Mouse (Mus musculus) neural tube, embryonic 12.5 days (tissue): ENCODE results near the gene Zbtb17. TPM values are rescaled to one million over a fixed set of nuclear protein-coding genes. Genes with fewer than 3 reads are reported as not detected.
A peak's percentile ranks its signal among the peaks of the same experiment; 100 is the strongest.

Source experiments
- ATAC-seq: fragments of 200-750 bp; cut with Nextera tagmentation; 2 replicates; pipeline ENCODE4 v1.8.0; 2017; ENCODE audit warnings: low read depth, mild to moderate bottlenecking, moderate TSS enrichment, moderate library complexity; ENCODE audit not compliant: low FRiP score
- H3K27ac ChIP-seq: fragments of 300-500 bp; sonication (generic); 2 replicates; pipeline ENCODE4 v1.5.1; 2016
- H3K27me3 ChIP-seq: fragments of 300-500 bp; sonication (generic); replicated peaks from 2 replicates; pipeline ENCODE4 v1.6.1; 2016; ENCODE audit warnings: mild to moderate bottlenecking
- H3K36me3 ChIP-seq: fragments of 300-500 bp; sonication (generic); 2 replicates; pipeline ENCODE4 v1.6.1; 2016; ENCODE audit warnings: mild to moderate bottlenecking
- H3K4me1 ChIP-seq: fragments of 300-500 bp; sonication (generic); 2 replicates; pipeline ENCODE4 v1.6.1; 2016
- H3K4me2 ChIP-seq: fragments of 300-500 bp; sonication (generic); replicated peaks from 2 replicates; pipeline ENCODE4 v1.6.1; 2016; ENCODE audit warnings: mild to moderate bottlenecking
- H3K4me3 ChIP-seq: fragments of 300-500 bp; sonication (generic); 2 replicates; pipeline ENCODE4 v1.5.1; 2016
- H3K9ac ChIP-seq: fragments of 300-500 bp; sonication (generic); 2 replicates; pipeline ENCODE4 v1.6.1; 2016; ENCODE audit warnings: mild to moderate bottlenecking
- H3K9me3 ChIP-seq: fragments of 300-500 bp; sonication (generic); 2 replicates; pipeline ENCODE4 v1.6.1; 2016; ENCODE audit warnings: mild to moderate bottlenecking
- WGBS: fragments of 180-500 bp; shearing (Covaris S2); methylation state at CpG from one replicate; pipeline ENCODE4 v1.1.7; 2016; 5-methylcytosine and 5-hydroxymethylcytosine counted together
- polyA plus RNA-seq: library from polyadenylated mRNA; unstranded; fragments of >200 nt; fragmentation: Nextera tagmentation; extraction: Ambion mirVana; gene quantifications from 2 replicates; pipeline ENCODE4 v1.2.1, GENCODE M21; 2016

Gene Zbtb17
- polyA plus RNA-seq, 1 experiment from 2014 or later, result 51.6 TPM

GRCm38 (mm10) chr4:141451916-141452450 is 7.5 kb downstream of the Zbtb17 start:
- no peak overlapping the region for H3K9ac ChIP-seq
- H3K4me1 ChIP-seq, result no peaks in the 10 kb centered on the region
- H3K27ac ChIP-seq, result no peak overlapping the region
- no peak for ATAC-seq
- no peaks in the 10 kb centered on the region for H3K27me3 ChIP-seq
- H3K4me2 ChIP-seq, result no peak overlapping the region
- WGBS, result 90% methylated on average over 9 of the region's 9 CpGs
- H3K9me3 ChIP-seq, result no peaks in the 10 kb centered on the region
- peaks cover 66% of the 10 kb centered on the region for H3K36me3 ChIP-seq
- no peak overlapping the region for H3K4me3 ChIP-seq

GRCm38 (mm10) chr4:141454581-141455350 is 10.3 kb downstream of the Zbtb17 start:
- 85% methylated on average over 14 of the region's 14 CpGs for WGBS
- Histone ChIP-seq H3K27ac (no peak overlapping the region), H3K4me2 (no peak overlapping the region), H3K9ac (no peak overlapping the region), H3K9me3 (no peaks in the 10 kb centered on the region), H3K36me3 (peaks cover 41% of the 10 kb centered on the region), H3K27me3 (no peaks in the 10 kb centered on the region), H3K4me3 (no peak overlapping the region), H3K4me1 (peaks cover 14% of the 10 kb centered on the region)
- ATAC-seq, result no peak

- H3K27ac ChIP-seq, result no peak overlapping the region
- 83% methylated on average over 4 of the region's 4 CpGs for WGBS
- H3K36me3 ChIP-seq, result peaks cover 39% of the 10 kb centered on the region
These were observed 11.1 kb downstream of the Zbtb17 start for GRCm38 (mm10) chr4:141455526-141455925.

GRCm38 (mm10) chr4:141456193-141456938 is 11.9 kb downstream of the Zbtb17 start:
- Histone ChIP-seq H3K9ac (no peak overlapping the region), H3K27ac (no peak overlapping the region), H3K4me3 (no peak overlapping the region), H3K4me1 (peaks cover 26% of the 10 kb centered on the region), H3K27me3 (no peaks in the 10 kb centered on the region), H3K36me3 (peaks cover 34% of the 10 kb centered on the region), H3K4me2 (no peak overlapping the region), H3K9me3 (no peaks in the 10 kb centered on the region)
- no peak for ATAC-seq
- 94% methylated on average over 14 of the region's 14 CpGs for WGBS

More at GRCm38 (mm10) chr4:141455526-141455925, 11.1 kb downstream of the Zbtb17 start:
- Histone ChIP-seq H3K4me3 (no peak overlapping the region), H3K9ac (no peak overlapping the region), H3K27me3 (no peaks in the 10 kb centered on the region), H3K4me2 (no peak overlapping the region), H3K4me1 (peaks cover 17% of the 10 kb centered on the region), H3K9me3 (no peaks in the 10 kb centered on the region)
- no peak for ATAC-seq

GRCm38 (mm10) chr4:141458236-141458635 is 13.8 kb downstream of the Zbtb17 start:
- WGBS, result 10% methylated on average over 7 of the region's 7 CpGs
- Histone ChIP-seq H3K9ac (no peak overlapping the region), H3K27ac (no peak overlapping the region), H3K4me1 (peaks cover 27% of the 10 kb centered on the region), H3K36me3 (peaks cover 35% of the 10 kb centered on the region), H3K4me3 (no peak overlapping the region), H3K4me2 (no peak overlapping the region), H3K9me3 (no peaks in the 10 kb centered on the region), H3K27me3 (no peaks in the 10 kb centered on the region)
- ATAC-seq, result no peak

- H3K9ac ChIP-seq, result no peak overlapping the region
- peaks cover 27% of the 10 kb centered on the region for H3K4me1 ChIP-seq
- 59% methylated on average over 3 of the region's 3 CpGs for whole genome bisulfite sequencing
- no peak for ATAC-seq
- peaks cover 38% of the 10 kb centered on the region for H3K36me3 ChIP-seq
- no peaks in the 10 kb centered on the region for H3K27me3 ChIP-seq
- no peak overlapping the region for H3K27ac ChIP-seq
- no peak overlapping the region for H3K4me2 ChIP-seq
- H3K4me3 ChIP-seq, result no peak overlapping the region
- H3K9me3 ChIP-seq, result no peaks in the 10 kb centered on the region
These were observed 14.4 kb downstream of the Zbtb17 start for GRCm38 (mm10) chr4:141458888-141459287.

GRCm38 (mm10) chr4:141459766-141460165 is 15.3 kb downstream of the Zbtb17 start:
- peaks cover 27% of the 10 kb centered on the region for H3K4me1 ChIP-seq
- peaks cover 45% of the 10 kb centered on the region for H3K36me3 ChIP-seq
- H3K9ac ChIP-seq, result no peak overlapping the region
- no peak for ATAC-seq
- H3K4me2 ChIP-seq, result no peak overlapping the region
- H3K4me3 ChIP-seq, result no peak overlapping the region
- WGBS, result 92% methylated on average over 9 of the region's 9 CpGs
- no peaks in the 10 kb centered on the region for H3K9me3 ChIP-seq
- no peak overlapping the region for H3K27ac ChIP-seq
- H3K27me3 ChIP-seq, result no peaks in the 10 kb centered on the region

- Histone ChIP-seq H3K27me3 (no peaks in the 10 kb centered on the region), H3K27ac (no peak overlapping the region), H3K4me1 (peaks cover 27% of the 10 kb centered on the region), H3K9ac (no peak overlapping the region), H3K36me3 (peaks cover 48% of the 10 kb centered on the region), H3K4me2 (no peak overlapping the region), H3K4me3 (no peak overlapping the region), H3K9me3 (no peaks in the 10 kb centered on the region)
- no peak for ATAC-seq
- 93% methylated on average over 4 of the region's 4 CpGs for WGBS
These were observed 16.0 kb downstream of the Zbtb17 start for GRCm38 (mm10) chr4:141460481-141460880.

- H3K27ac ChIP-seq, result no peak overlapping the region
- peaks cover 54% of the 10 kb centered on the region for H3K36me3 ChIP-seq
- no peak overlapping the region for H3K4me2 ChIP-seq
- H3K4me1 ChIP-seq, result peaks cover 27% of the 10 kb centered on the region
- ATAC-seq, result peak; percentile 34; the same call in 1 of the 2 replicates
- no peaks in the 10 kb centered on the region for H3K27me3 ChIP-seq
- H3K9ac ChIP-seq, result no peak overlapping the region
- H3K9me3 ChIP-seq, result no peaks in the 10 kb centered on the region
- 47% methylated on average over 12 of the region's 12 CpGs for WGBS
- no peak overlapping the region for H3K4me3 ChIP-seq
These were observed 16.6 kb downstream of the Zbtb17 start for GRCm38 (mm10) chr4:141461088-141461487.

GRCm38 (mm10) chr4:141461576-141461975 is 17.1 kb downstream of the Zbtb17 start:
- Histone ChIP-seq H3K4me2 (no peak overlapping the region), H3K4me3 (no peak overlapping the region), H3K27ac (no peak overlapping the region), H3K9me3 (no peaks in the 10 kb centered on the region), H3K4me1 (peaks cover 27% of the 10 kb centered on the region), H3K27me3 (no peaks in the 10 kb centered on the region), H3K36me3 (peaks cover 57% of the 10 kb centered on the region), H3K9ac (no peak overlapping the region)
- whole genome bisulfite sequencing, result 88% methylated on average over 12 of the region's 12 CpGs
- ATAC-seq, result no peak

GRCm38 (mm10) chr4:141463472-141463871 is 19.0 kb downstream of the Zbtb17 start:
- H3K36me3 ChIP-seq, result peaks cover 73% of the 10 kb centered on the region

GRCm38 (mm10) chr4:141464722-141465121 is 20.3 kb downstream of the Zbtb17 start:
- ATAC-seq, result no peak
- H3K4me1 ChIP-seq, result peaks cover 13% of the 10 kb centered on the region

More at GRCm38 (mm10) chr4:141463472-141463871, 19.0 kb downstream of the Zbtb17 start:
- H3K9ac ChIP-seq, result no peak overlapping the region
- H3K4me1 ChIP-seq, result peaks cover 18% of the 10 kb centered on the region
- no peak overlapping the region for H3K27ac ChIP-seq
- H3K4me3 ChIP-seq, result no peak overlapping the region
- H3K4me2 ChIP-seq, result no peak overlapping the region
- ATAC-seq, result no peak
- no peaks in the 10 kb centered on the region for H3K27me3 ChIP-seq
- 87% methylated on average over 14 of the region's 14 CpGs for WGBS
- no peaks in the 10 kb centered on the region for H3K9me3 ChIP-seq

More at GRCm38 (mm10) chr4:141464722-141465121, 20.3 kb downstream of the Zbtb17 start:
- Histone ChIP-seq H3K27ac (no peak overlapping the region), H3K9me3 (no peaks in the 10 kb centered on the region), H3K4me3 (no peak overlapping the region), H3K36me3 (peaks cover 84% of the 10 kb centered on the region), H3K27me3 (no peaks in the 10 kb centered on the region), H3K4me2 (no peak overlapping the region), H3K9ac (no peak overlapping the region)
- WGBS, result 77% methylated on average over 16 of the region's 16 CpGs
